Mouse (Mus musculus): Measurements from ENCODE around the gene Csdc2. TPM values are rescaled to one million over a fixed set of nuclear protein-coding genes. Genes with fewer than 3 reads are reported as not detected.

Gene Csdc2
- not detected for polyA plus RNA-seq (2014; fragmentation: Illumina TruSeq; extraction: RNeasy Lipid Tissue Mini Kit (QIAGEN cat#74804); ENCODE audit: low replicate concordance)

GRCm38 (mm10) chr15:81936679-81937078, at the start of gene Csdc2:
Gene Csdc2, plus strand, starts transcription at chr15:81936759.

DNA sequence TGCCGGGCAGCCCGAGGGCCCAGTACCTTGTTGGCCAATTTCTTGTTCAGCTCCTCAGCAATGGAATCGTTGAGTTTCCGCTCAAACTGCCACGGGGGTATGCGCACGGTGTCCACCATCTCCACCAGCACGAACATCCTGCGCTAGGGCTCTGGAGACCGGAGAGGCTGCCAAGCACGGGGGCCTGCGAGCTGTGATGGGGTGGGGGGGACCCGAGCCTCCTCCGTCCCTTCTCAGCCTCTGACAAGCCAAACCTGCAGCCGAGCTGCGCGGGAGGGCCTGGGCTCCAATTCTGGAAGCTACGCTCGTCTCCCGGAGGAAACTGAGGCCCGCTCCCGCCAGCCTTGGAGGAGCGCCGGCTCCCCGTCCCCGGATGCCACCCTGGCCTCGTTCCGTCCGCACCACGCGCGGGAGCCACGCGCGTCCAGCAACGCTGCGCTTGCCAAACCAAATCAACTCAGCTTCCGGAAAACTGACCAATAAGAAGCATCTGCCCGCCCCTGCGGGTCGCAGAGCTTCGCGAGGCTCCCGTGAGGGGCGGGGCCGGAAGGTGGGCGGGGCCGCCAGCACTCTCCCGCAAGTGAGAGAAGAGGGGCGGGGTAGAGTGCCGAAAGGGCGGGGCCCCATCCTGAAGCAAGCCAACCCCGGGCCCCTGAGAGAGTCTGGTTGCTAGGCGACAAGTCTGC, 10.7 kb upstream of the Csdc2 start, which contains the start of gene Polr3h:
Polr3h (minus strand) TSS at position 481 of the 686 bp plus-strand sequence.

GRCm38 (mm10) chr15:81960171-81961077, 23.9 kb downstream of the Csdc2 start, which contains the start of gene Pmm1:
Gene Pmm1, minus strand, starts transcription at chr15:81960930.

GRCm38 (mm10) chr15:81980321-81980720, 43.8 kb downstream of the Csdc2 start, which contains the start of gene 1700029P11Rik:
Gene 1700029P11Rik, plus strand, starts transcription at chr15:81980540.

GRCm38 (mm10) chr15:81987646-81988045, 51.1 kb downstream of the Csdc2 start, which contains the start of gene Xrcc6:
Gene Xrcc6, plus strand, starts transcription at chr15:81987835.

Other genes starting within 250 kb of the Csdc2 start
- gene Chadl, start 239.5 kb upstream of the Csdc2 start, polyA plus RNA-seq (2014; fragmentation: Illumina TruSeq; extraction: RNeasy Lipid Tissue Mini Kit (QIAGEN cat#74804); ENCODE audit: low replicate concordance): not detected
- 2.3 TPM for gene Zc3h7b, start 191.7 kb upstream of the Csdc2 start, polyA plus RNA-seq (2014; fragmentation: Illumina TruSeq; extraction: RNeasy Lipid Tissue Mini Kit (QIAGEN cat#74804); ENCODE audit: low replicate concordance)
- 2.4 TPM for gene Rangap1, start 191.2 kb upstream of the Csdc2 start, polyA plus RNA-seq (2014; fragmentation: Illumina TruSeq; extraction: RNeasy Lipid Tissue Mini Kit (QIAGEN cat#74804); ENCODE audit: low replicate concordance)
- 16.0 TPM for gene Tef, start 134.3 kb upstream of the Csdc2 start, polyA plus RNA-seq (2014; fragmentation: Illumina TruSeq; extraction: RNeasy Lipid Tissue Mini Kit (QIAGEN cat#74804); ENCODE audit: low replicate concordance)
- gene Tob2, start 78.0 kb upstream of the Csdc2 start, polyA plus RNA-seq (2014; fragmentation: Illumina TruSeq; extraction: RNeasy Lipid Tissue Mini Kit (QIAGEN cat#74804); ENCODE audit: low replicate concordance): 9.2 TPM
- 15.1 TPM for gene Phf5a, start 64.8 kb upstream of the Csdc2 start, polyA plus RNA-seq (2014; fragmentation: Illumina TruSeq; extraction: RNeasy Lipid Tissue Mini Kit (QIAGEN cat#74804); ENCODE audit: low replicate concordance)
- 68.7 TPM for gene Aco2, start 64.5 kb upstream of the Csdc2 start, polyA plus RNA-seq (2014; fragmentation: Illumina TruSeq; extraction: RNeasy Lipid Tissue Mini Kit (QIAGEN cat#74804); ENCODE audit: low replicate concordance)
- gene Polr3h, start 10.5 kb upstream of the Csdc2 start, polyA plus RNA-seq (2014; fragmentation: Illumina TruSeq; extraction: RNeasy Lipid Tissue Mini Kit (QIAGEN cat#74804); ENCODE audit: low replicate concordance): 0.19 TPM
- gene Pmm1, start 24.2 kb downstream of the Csdc2 start, polyA plus RNA-seq (2014; fragmentation: Illumina TruSeq; extraction: RNeasy Lipid Tissue Mini Kit (QIAGEN cat#74804); ENCODE audit: low replicate concordance): 1.2 TPM
- gene 1700029P11Rik, start 43.8 kb downstream of the Csdc2 start, polyA plus RNA-seq (2014; fragmentation: Illumina TruSeq; extraction: RNeasy Lipid Tissue Mini Kit (QIAGEN cat#74804); ENCODE audit: low replicate concordance): not detected
- 84.1 TPM for gene Xrcc6, start 51.1 kb downstream of the Csdc2 start, polyA plus RNA-seq (2014; fragmentation: Illumina TruSeq; extraction: RNeasy Lipid Tissue Mini Kit (QIAGEN cat#74804); ENCODE audit: low replicate concordance)
- gene Desi1, start 97.1 kb downstream of the Csdc2 start, polyA plus RNA-seq (2014; fragmentation: Illumina TruSeq; extraction: RNeasy Lipid Tissue Mini Kit (QIAGEN cat#74804); ENCODE audit: low replicate concordance): 13.1 TPM
- 260 TPM for gene Snu13, start 110.8 kb downstream of the Csdc2 start, polyA plus RNA-seq (2014; fragmentation: Illumina TruSeq; extraction: RNeasy Lipid Tissue Mini Kit (QIAGEN cat#74804); ENCODE audit: low replicate concordance)
- not detected for gene 4930407I10Rik, start 122.4 kb downstream of the Csdc2 start, polyA plus RNA-seq (2014; fragmentation: Illumina TruSeq; extraction: RNeasy Lipid Tissue Mini Kit (QIAGEN cat#74804); ENCODE audit: low replicate concordance)
- not detected for gene Mei1, start 133.2 kb downstream of the Csdc2 start, polyA plus RNA-seq (2014; fragmentation: Illumina TruSeq; extraction: RNeasy Lipid Tissue Mini Kit (QIAGEN cat#74804); ENCODE audit: low replicate concordance)
- 1.7 TPM for gene Ccdc134, start 191.2 kb downstream of the Csdc2 start, polyA plus RNA-seq (2014; fragmentation: Illumina TruSeq; extraction: RNeasy Lipid Tissue Mini Kit (QIAGEN cat#74804); ENCODE audit: low replicate concordance)
- 8.6 TPM for gene Srebf2, start 210.4 kb downstream of the Csdc2 start, polyA plus RNA-seq (2014; fragmentation: Illumina TruSeq; extraction: RNeasy Lipid Tissue Mini Kit (QIAGEN cat#74804); ENCODE audit: low replicate concordance)